Mouse (Mus musculus) embryonic facial prominence, embryonic 11.5 days (tissue): ENCODE data around the gene Ifit1bl1. TPM values are rescaled to one million over a fixed set of nuclear protein-coding genes. Genes with fewer than 3 reads are reported as not detected.
"Not testable (repeated sequence)": the region's sequence is repeated elsewhere in the genome, so short reads cannot be mapped to it uniquely, and the experiment has no call there.

Experiments
- ATAC-seq: fragments of 200-750 bp; cut with Nextera tagmentation; replicated peaks from 2 replicates; pipeline ENCODE4 v1.8.0; 2017; ENCODE audit warnings: low read depth; ENCODE audit not compliant: insufficient number of reproducible peaks, low FRiP score, low TSS enrichment
- DNase-seq: peaks from one replicate; pipeline ENCODE4 v3.0.0-alpha.2; 2015; ENCODE audit warnings: low spot score
- H3K27ac ChIP-seq: fragments of 300-500 bp; sonication (generic); replicated peaks from 2 replicates; pipeline ENCODE4 v1.5.1; 2014; ENCODE audit warnings: mild to moderate bottlenecking, low read depth, low read length, control low read depth
- H3K27me3 ChIP-seq: fragments of 300-500 bp; sonication (generic); 2 replicates; pipeline ENCODE4 v1.6.1; 2014; ENCODE audit warnings: mild to moderate bottlenecking, low read length, moderate library complexity, mixed read lengths; ENCODE audit not compliant: control insufficient read depth, insufficient read depth
- H3K36me3 ChIP-seq: fragments of 300-500 bp; sonication (generic); replicated peaks from 2 replicates; pipeline ENCODE4 v1.6.1; 2014; ENCODE audit warnings: low read depth, mild to moderate bottlenecking, low read length, moderate library complexity, mixed read lengths; ENCODE audit not compliant: control insufficient read depth, insufficient read depth
- H3K4me1 ChIP-seq: fragments of 300-500 bp; sonication (generic); 2 replicates; pipeline ENCODE4 v1.6.1; 2014; ENCODE audit warnings: low read length, mixed read lengths; ENCODE audit not compliant: control insufficient read depth, insufficient read depth
- H3K4me2 ChIP-seq: fragments of 300-500 bp; sonication (generic); 2 replicates; pipeline ENCODE4 v1.6.1; 2014; ENCODE audit warnings: low read depth, mild to moderate bottlenecking, control low read depth, low read length, moderate library complexity
- H3K4me3 ChIP-seq: fragments of 300-500 bp; sonication (generic); 2 replicates; pipeline ENCODE4 v1.5.1; 2014; ENCODE audit warnings: low read depth, low read length, control low read depth
- H3K9ac ChIP-seq: fragments of 300-500 bp; sonication (generic); replicated peaks from 2 replicates; pipeline ENCODE4 v1.6.1; 2014; ENCODE audit warnings: mild to moderate bottlenecking, control low read depth, low read length
- H3K9me3 ChIP-seq: fragments of 300-500 bp; sonication (generic); replicated peaks from 2 replicates; pipeline ENCODE4 v1.6.1; 2016; ENCODE audit warnings: mild to moderate bottlenecking, low read length, inconsistent platforms, mixed read lengths; ENCODE audit not compliant: control insufficient read depth
- WGBS: fragments of 180-500 bp; shearing (Covaris S2); extraction: QIAGEN DNeasy Blood & Tissue Kit; methylation state at CpG from one replicate; pipeline ENCODE4 v1.1.7; 2014; 5-methylcytosine and 5-hydroxymethylcytosine counted together
- polyA plus RNA-seq: library from polyadenylated mRNA; unstranded; fragments of >200 nt; fragmentation: Nextera tagmentation; extraction: Ambion mirVana; gene quantifications from 2 replicates; pipeline ENCODE4 v1.2.1, GENCODE M21; 2014

The Ifit1bl1 gene
- polyA plus RNA-seq, 1 experiment from 2014 or later: not detected

GRCm38 (mm10) chr19:34605472-34605871, 3.7 kb upstream of the Ifit1bl1 start:
- Histone ChIP-seq H3K9me3 (no peaks in the 10 kb centered on the region), H3K36me3 (no peaks in the 10 kb centered on the region), H3K4me3 (no peak overlapping the region), H3K4me1 (no peaks in the 10 kb centered on the region), H3K27me3 (no peaks in the 10 kb centered on the region), H3K4me2 (no peak overlapping the region), H3K27ac (no peak overlapping the region), H3K9ac (no peak overlapping the region)
- DNase-seq (no peak), ATAC-seq (no peak)
- 89% methylated on average over 3 of the region's 3 CpGs for WGBS

GRCm38 (mm10) chr19:34599250-34599649, 2.5 kb downstream of the Ifit1bl1 start:
- H3K4me1 ChIP-seq, ATAC-seq, H3K9me3 ChIP-seq: not testable (repeated sequence)

GRCm38 (mm10) chr19:34598341-34598740, 3.4 kb downstream of the Ifit1bl1 start:
- ATAC-seq (no peak), DNase-seq (no peak)
- H3K9ac ChIP-seq: no peak overlapping the region
- no peaks in the 10 kb centered on the region for H3K9me3 ChIP-seq
- H3K36me3 ChIP-seq: no peaks in the 10 kb centered on the region
- H3K27me3 ChIP-seq: no peaks in the 10 kb centered on the region
- 78% methylated on average over 2 of the region's 2 CpGs for WGBS
- no peak overlapping the region for H3K4me2 ChIP-seq
- H3K4me3 ChIP-seq: no peak overlapping the region
- H3K27ac ChIP-seq: no peak overlapping the region
- no peaks in the 10 kb centered on the region for H3K4me1 ChIP-seq

More at GRCm38 (mm10) chr19:34599250-34599649, 2.5 kb downstream of the Ifit1bl1 start:
- H3K4me2 ChIP-seq, H3K9ac ChIP-seq, H3K4me3 ChIP-seq, H3K36me3 ChIP-seq, H3K27me3 ChIP-seq, DNase-seq, H3K27ac ChIP-seq: not testable (repeated sequence)

- no peaks in the 10 kb centered on the region for H3K9me3 ChIP-seq
- H3K4me3 ChIP-seq: no peak overlapping the region
- H3K9ac ChIP-seq: no peak overlapping the region
- H3K4me2 ChIP-seq: no peak overlapping the region
- no peaks in the 10 kb centered on the region for H3K4me1 ChIP-seq
- H3K36me3 ChIP-seq: no peaks in the 10 kb centered on the region
- ATAC-seq (no peak), DNase-seq (no peak)
- H3K27me3 ChIP-seq: no peaks in the 10 kb centered on the region
- no peak overlapping the region for H3K27ac ChIP-seq
Observed at GRCm38 (mm10) chr19:34596811-34597210, 4.9 kb downstream of the Ifit1bl1 start.

- H3K4me1 ChIP-seq, H3K9me3 ChIP-seq, DNase-seq, H3K36me3 ChIP-seq, H3K4me3 ChIP-seq, H3K27me3 ChIP-seq, H3K27ac ChIP-seq, ATAC-seq, H3K9ac ChIP-seq, H3K4me2 ChIP-seq: not testable (repeated sequence)
- 75% methylated on average over 3 of the region's 3 CpGs for WGBS
Observed at GRCm38 (mm10) chr19:34594523-34594922, 7.2 kb downstream of the Ifit1bl1 start.

GRCm38 (mm10) chr19:34593456-34593855, 8.3 kb downstream of the Ifit1bl1 start:
- Histone ChIP-seq H3K9ac (no peak overlapping the region), H3K9me3 (no peaks in the 10 kb centered on the region), H3K4me3 (no peak overlapping the region), H3K4me1 (no peaks in the 10 kb centered on the region), H3K27me3 (no peaks in the 10 kb centered on the region), H3K4me2 (no peak overlapping the region), H3K27ac (no peak overlapping the region), H3K36me3 (no peaks in the 10 kb centered on the region)
- DNase-seq (no peak), ATAC-seq (no peak)
- WGBS: 89% methylated on average over 2 of the region's 2 CpGs

GRCm38 (mm10) chr19:34588959-34589358, 12.8 kb downstream of the Ifit1bl1 start:
- H3K4me3 ChIP-seq: no peak overlapping the region
- no peaks in the 10 kb centered on the region for H3K27me3 ChIP-seq
- no peaks in the 10 kb centered on the region for H3K9me3 ChIP-seq
- H3K36me3 ChIP-seq: no peaks in the 10 kb centered on the region
- no peaks in the 10 kb centered on the region for H3K4me1 ChIP-seq
- DNase-seq (no peak), ATAC-seq (no peak)
- no peak overlapping the region for H3K4me2 ChIP-seq
- H3K9ac ChIP-seq: no peak overlapping the region
- no peak overlapping the region for H3K27ac ChIP-seq

GRCm38 (mm10) chr19:34587898-34588692, 13.7 kb downstream of the Ifit1bl1 start:
- DNase-seq, ATAC-seq, H3K9me3 ChIP-seq, H3K9ac ChIP-seq, H3K36me3 ChIP-seq, H3K4me3 ChIP-seq, H3K4me1 ChIP-seq, H3K27ac ChIP-seq, H3K4me2 ChIP-seq, H3K27me3 ChIP-seq: not testable (repeated sequence)
- whole genome bisulfite sequencing: 79% methylated on average over 6 of the region's 12 CpGs
